Mouse (Mus musculus) heart, postnatal 10 days (tissue): ENCODE data around the gene Fam216a. TPM values are rescaled to one million over a fixed set of nuclear protein-coding genes. Genes with fewer than 3 reads are reported as not detected.

Experiments
- DNase-seq, 2 experiments: peaks; one replicate each; pipeline ENCODE4 v3.0.0; 2021
- intact Hi-C: fragments of 180-260 bp; cut with DNase I; formaldehyde crosslinking; loops from one replicate; pipeline ENCODE4 v1.15.1; 2025
- total RNA-seq, 2 experiments: library from RNA; stranded (reverse); gene quantifications; 2 replicates each; pipeline ENCODE4 v1.2.3; 2021

The Fam216a gene
- total RNA-seq, 2 experiments from 2014 or later = 17.1 to 22.7 TPM

DNA sequence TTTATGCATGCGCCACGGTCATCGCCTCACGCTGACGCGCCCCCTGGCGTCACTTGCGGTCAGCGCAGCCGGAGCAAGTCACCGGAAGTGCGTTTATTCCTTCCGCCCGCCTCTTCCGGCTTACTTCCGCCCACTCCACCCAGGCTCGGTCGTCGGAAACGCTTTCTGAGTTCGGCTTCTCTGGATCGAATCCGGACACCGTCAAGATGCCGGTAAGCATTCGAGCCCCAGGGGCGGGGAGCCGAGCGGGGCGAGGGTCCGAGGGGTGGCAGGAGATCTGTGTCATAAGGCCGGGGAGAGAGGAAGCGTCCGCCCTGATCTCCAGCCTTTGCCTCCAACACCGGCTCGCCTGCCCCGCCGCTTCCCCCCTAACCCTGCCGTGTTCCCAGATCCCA is 19.6 kb upstream of the Fam216a start, which contains the start of gene Arpc3:
TSS of gene Arpc3 (plus strand) at position 93 of the 395 bp plus-strand sequence.
- intact Hi-C loops = loop anchor here (5.0 kb wide), 3 partner anchors 104 to 259 kb away; no protein-coding TSS in a partner anchor

GRCm38 (mm10) chr5:122391178-122391785 is 19.1 kb upstream of the Fam216a start:
- intact Hi-C loops = loop anchor here (5.0 kb wide), 3 partner anchors 104 to 259 kb away; no protein-coding TSS in a partner anchor
- no peak for DNase-seq

More for the DNA sequence above, 19.6 kb upstream of the Fam216a start, which contains the start of gene Arpc3:
- DNase-seq = peak; percentile 93 to 95

GRCm38 (mm10) chr5:122390671-122391070 is 18.5 kb upstream of the Fam216a start:
- no peak for DNase-seq
- intact Hi-C loops = loop anchor here (5.0 kb wide), 3 partner anchors 103 to 258 kb away; no protein-coding TSS in a partner anchor

DNA sequence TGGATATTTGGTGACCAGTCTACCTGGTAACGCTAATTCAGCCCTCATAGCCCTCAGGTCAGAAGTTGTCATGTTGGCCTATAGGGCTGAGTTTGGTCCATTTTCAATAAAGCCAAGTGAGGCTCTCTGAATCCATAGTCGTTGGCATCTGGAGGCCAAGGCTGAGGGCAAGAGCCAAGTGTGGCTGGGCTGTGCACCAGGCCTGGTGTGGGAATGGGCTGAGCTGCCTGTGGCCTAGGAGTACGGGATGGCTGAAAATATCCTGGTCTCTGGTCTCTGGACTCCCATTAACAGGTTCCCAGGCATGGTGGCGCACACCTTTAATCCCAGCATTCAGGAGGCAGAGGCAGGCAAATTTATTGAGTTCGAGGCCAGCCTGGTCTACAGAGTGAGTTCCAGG is 17.8 kb upstream of the Fam216a start:
- intact Hi-C loops = loop anchor here (5.0 kb wide), 3 partner anchors 103 to 258 kb away; no protein-coding TSS in a partner anchor
- DNase-seq = no peak

GRCm38 (mm10) chr5:122379374-122380155 is 7.4 kb upstream of the Fam216a start:
- intact Hi-C loops = no loop called here

GRCm38 (mm10) chr5:122378171-122378570 is 6.0 kb upstream of the Fam216a start:
- intact Hi-C loops = no loop called here
- no peak for DNase-seq

More at GRCm38 (mm10) chr5:122379374-122380155, 7.4 kb upstream of the Fam216a start:
- peak; percentile 75 to 84 for DNase-seq

- DNase-seq = no peak
- intact Hi-C loops = no loop called here
Measured at GRCm38 (mm10) chr5:122377101-122377833, 5.1 kb upstream of the Fam216a start.

DNA sequence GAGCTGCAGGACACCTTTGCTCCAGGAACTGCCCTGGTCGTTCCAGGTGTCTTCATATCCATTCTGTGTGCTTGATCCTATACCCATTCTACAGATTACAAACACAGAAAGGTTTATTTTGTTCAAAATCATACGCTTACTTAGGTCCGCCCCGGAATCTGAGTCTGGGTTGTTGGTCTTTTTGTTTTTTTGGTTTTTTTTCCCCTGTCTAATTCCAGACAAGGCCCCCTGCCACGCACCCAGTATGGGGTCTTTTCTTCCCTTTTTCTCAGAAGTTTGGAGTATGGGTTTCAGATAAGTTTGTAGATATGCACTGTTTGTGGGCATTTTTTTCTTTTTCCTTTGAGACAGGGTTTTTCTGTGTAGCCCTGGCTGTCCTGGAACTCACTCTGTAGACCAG is 714 bp upstream of the Fam216a start:
- DNase-seq = no peak
- intact Hi-C loops = no loop called here

- DNase-seq = peak in 1 of 2 experiments; percentile 58
- intact Hi-C loops = loop anchor here (2.0 kb wide), 1 partner anchor 17 kb away; the partner anchor contains the start of genes Rad9b and Vps29
Measured at GRCm38 (mm10) chr5:122371591-122372191, 473 bp downstream of the Fam216a start, which contains the start of gene Gpn3. Gene Gpn3 (plus strand): TSS chr5:122371876.

- no peak for DNase-seq
- intact Hi-C loops = loop anchor here (2.0 kb wide), 1 partner anchor 16 kb away; the partner anchor contains the start of gene Gpn3
Measured at GRCm38 (mm10) chr5:122354492-122355067, 17.6 kb downstream of the Fam216a start.

GRCm38 (mm10) chr5:122353807-122354491 is 18.2 kb downstream of the Fam216a start, which contains the start of the genes Rad9b and Vps29:
Gene Rad9b (minus strand): TSS chr5:122354233.
Gene Vps29 (plus strand): TSS chr5:122354369.
- intact Hi-C loops = loop anchor here (2.0 kb wide), 1 partner anchor 17 kb away; the partner anchor contains the start of gene Gpn3
- peak; percentile 99 to 100 for DNase-seq

GRCm38 (mm10) chr5:122345777-122346176 is 26.4 kb downstream of the Fam216a start:
- intact Hi-C loops = no loop called here
- no peak for DNase-seq

GRCm38 (mm10) chr5:122344260-122344659 is 27.9 kb downstream of the Fam216a start:
- peak; percentile 67 to 87 for DNase-seq
- intact Hi-C loops = loop anchor here (1.0 to 5.0 kb wide), 3 partner anchors 76 to 232 kb away; no protein-coding TSS in a partner anchor

DNA sequence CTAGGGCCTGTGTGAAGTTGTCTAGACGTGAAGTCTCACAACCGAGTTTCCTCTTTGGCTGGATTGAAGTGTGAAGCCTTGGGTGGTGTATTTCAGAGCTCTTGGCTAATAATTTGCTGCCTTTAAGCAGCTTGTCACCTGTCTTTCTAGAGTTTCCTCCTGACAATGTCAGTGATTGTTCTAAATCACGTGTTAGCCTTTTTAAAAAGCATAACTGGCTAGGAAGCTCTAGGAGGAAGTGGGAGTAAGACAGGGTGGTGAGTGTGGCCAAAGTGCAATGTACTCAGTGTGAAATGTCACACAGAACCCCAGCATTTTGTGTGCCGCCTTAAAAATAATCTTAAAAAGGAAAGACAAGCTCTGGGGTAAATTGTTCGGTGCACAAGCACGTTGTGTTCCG is 28.4 kb downstream of the Fam216a start:
- DNase-seq = no peak
- intact Hi-C loops = loop anchor here (1.0 to 5.0 kb wide), 3 partner anchors 75 to 231 kb away; no protein-coding TSS in a partner anchor

DNA sequence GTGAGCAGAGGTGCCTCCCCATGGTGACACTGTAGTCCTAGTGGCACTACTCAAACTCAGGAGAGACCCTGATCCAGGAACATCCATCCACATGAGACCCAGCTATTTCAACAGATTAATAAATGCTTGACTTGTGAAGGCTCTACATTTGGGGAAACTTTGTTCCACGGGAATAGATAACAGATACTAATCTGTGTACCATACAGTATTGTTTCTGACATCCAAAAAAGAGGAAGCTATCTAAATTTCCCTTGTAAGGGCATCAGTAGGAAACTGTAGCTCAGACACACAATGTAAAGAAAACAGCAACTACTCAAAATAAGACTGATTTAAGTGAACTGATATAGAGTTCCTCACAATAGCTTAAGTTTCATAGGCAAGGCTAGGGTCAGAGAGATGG is 29.3 kb downstream of the Fam216a start:
- DNase-seq = no peak
- intact Hi-C loops = loop anchor here (5.0 kb wide), 2 partner anchors 211 to 231 kb away; no protein-coding TSS in a partner anchor

DNA sequence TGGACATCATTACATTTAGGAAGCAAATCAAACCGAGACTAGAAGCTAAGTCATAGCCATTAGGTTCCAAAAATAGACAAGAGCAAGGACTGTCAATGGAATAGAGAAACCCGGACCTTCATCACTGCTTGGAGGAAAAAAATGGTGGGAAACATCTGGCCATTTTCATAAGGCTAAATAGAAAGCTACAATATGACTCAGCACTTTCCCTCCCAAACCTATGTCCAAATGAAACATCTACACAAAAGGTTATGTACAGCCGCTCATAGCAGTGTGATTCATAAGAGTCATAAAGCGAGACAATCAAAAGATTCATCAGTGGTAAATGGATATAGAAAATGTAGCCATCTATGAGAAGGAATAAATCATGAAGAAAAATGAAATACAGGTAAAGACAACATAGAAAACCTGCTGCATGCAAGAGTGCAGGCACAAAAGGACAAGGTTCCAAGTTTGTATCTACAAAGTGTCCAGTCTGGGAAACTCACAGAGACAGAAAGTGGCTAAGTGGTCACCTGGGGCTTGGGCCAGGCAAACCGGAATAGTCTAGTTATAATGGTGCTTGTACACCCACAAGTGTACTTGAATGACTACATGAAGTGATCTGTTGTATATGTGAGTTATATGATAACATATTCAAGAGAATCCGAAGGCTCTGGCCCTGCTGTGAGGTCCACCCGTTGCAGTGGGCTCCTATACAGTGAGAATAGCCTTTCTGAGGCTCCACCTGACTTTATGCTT is 35.4 kb downstream of the Fam216a start:
- no peak for DNase-seq
- intact Hi-C loops = no loop called here

DNA sequence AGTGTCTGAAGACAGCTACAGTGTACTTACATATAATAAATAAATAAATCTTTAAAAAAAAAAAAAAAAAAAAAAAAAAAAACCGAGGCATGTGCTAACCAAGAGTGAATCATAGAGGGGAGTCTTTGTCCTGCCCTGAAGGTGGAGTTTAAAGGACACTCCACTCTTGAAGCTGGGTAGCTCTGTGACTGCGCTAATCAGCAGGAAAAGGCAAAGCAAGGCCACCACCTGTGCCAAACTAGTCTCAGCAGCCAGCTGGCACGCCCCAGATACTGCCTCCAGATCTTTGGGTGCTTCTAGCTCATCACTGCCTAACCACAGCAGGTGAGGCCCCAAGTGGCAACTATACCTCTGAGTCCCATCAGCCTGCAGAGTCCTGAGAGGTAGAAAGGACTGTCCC is 37.5 kb downstream of the Fam216a start:
- intact Hi-C loops = no loop called here
- DNase-seq = no peak

DNA sequence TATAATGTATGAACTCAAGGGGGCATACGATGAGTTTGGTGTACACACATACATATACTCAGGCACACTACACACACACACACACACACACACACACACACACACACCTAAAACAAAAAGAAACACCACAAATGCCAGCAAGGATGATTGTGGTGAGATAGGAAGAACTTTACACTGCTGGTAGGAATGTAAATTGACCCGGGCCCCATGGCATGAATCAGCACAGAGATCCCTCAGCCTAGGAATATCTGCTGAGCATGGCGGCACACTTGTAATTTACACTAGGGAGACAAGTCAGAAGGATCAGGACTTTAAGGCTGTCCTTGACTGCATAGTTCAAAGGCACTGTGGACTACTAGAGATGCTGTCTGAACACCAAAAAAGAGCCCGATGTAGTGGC is 41.9 kb downstream of the Fam216a start:
- DNase-seq = no peak
- intact Hi-C loops = no loop called here
